In the genomic region with DNA sequence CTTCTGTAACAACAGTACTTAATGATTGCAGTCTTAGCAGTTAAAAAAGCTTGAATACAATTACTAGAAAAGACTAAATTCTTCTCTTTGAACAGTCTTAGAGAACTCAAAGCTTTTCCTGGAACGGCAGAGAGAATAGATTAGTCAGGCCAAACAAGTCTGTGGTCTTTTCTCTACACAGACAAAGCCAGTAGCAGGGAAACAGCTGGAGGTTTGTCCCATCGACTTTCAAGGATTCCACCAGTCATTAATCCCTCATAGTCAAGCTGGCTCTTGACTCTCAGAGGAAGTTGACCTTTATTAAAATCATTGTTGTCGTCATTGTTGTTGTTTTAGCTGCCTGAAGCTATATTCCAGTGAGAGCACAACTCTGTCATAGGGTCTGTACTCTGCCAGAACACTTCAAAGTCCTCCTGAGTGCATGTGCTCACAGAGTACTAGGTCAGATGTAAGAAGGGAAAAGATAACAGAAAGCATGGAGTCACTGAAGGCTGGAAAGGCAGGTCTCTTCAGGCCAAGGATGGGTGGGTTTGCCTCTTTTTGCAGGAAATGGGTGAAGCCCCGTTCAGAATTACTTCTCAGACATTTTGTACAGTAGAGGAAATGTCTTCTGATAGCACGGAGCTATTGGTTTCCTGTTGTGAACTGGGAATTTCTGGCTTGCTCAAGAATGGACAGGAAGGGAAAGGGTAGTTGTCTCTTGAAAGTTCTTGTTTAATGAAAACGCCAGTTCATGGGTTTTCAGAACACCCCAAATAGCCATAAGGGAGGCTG, we compare ENCODE assay signal across 12 mouse cellular contexts. TPM values are rescaled to one million over a fixed set of nuclear protein-coding genes. Genes with fewer than 3 reads are reported as not detected.
DNase-seq lines count a peak whose midpoint lies in the region; ATAC-seq and TF ChIP-seq lines count a peak whose summit lies in the region.
"Had no signal": no experiment of that assay in that cellular context is flagged by ENCODE, and none has a peak within 500 bp of the region (broad histone marks: within the 10 kb centered on the region; RNA-seq: fewer than 3 reads in every experiment).

No protein-coding gene starts in this region.

- WGBS in kidney, embryonic 15.5 days = 59% methylated on average over 6 of the region's 6 CpGs
- WGBS in lung, postnatal 0 days = 33% methylated on average over 6 of the region's 6 CpGs
- WGBS in heart, embryonic 13.5 days = 43% methylated on average over 6 of the region's 6 CpGs
- WGBS in intestine, postnatal 0 days = 53% methylated on average over 6 of the region's 6 CpGs

- H3K9ac ChIP-seq in kidney, embryonic 15.5 days = no peak overlapping the region
- no peak overlapping the region for H3K9ac ChIP-seq in lung, postnatal 0 days (replicated peaks; ENCODE audit: low read depth)
- H3K9ac ChIP-seq in heart, embryonic 13.5 days = no peak overlapping the region
- H3K9ac ChIP-seq in intestine, postnatal 0 days (ENCODE audit: low read depth, low read length) = no peak overlapping the region
- H3K9ac ChIP-seq: embryonic facial prominence, embryonic 12.5 days; forebrain, embryonic 12.5 days had no signal

- H3K4me3 ChIP-seq in kidney, embryonic 15.5 days (replicated peaks) = no peak overlapping the region
- no peak overlapping the region for H3K4me3 ChIP-seq in lung, postnatal 0 days (ENCODE audit: low read depth, low read length)
- no peak overlapping the region for H3K4me3 ChIP-seq in heart, embryonic 13.5 days
- H3K4me3 ChIP-seq in intestine, postnatal 0 days (ENCODE audit: low read depth, low read length) = no peak overlapping the region
- H3K4me3 ChIP-seq: embryonic facial prominence, embryonic 12.5 days; forebrain, embryonic 12.5 days had no signal

- TF ChIP-seq EP300 in lung, postnatal 0 days (IDR thresholded peaks at IDR 0.05) = peak; percentile 80

- no peak overlapping the region for H3K4me2 ChIP-seq in kidney, embryonic 15.5 days
- H3K4me2 ChIP-seq in lung, postnatal 0 days (replicated peaks; ENCODE audit: low read depth, low read length) = no peak overlapping the region
- no peak overlapping the region for H3K4me2 ChIP-seq in heart, embryonic 13.5 days
- no peak overlapping the region for H3K4me2 ChIP-seq in intestine, postnatal 0 days (replicated peaks; ENCODE audit: low read depth)
- H3K4me2 ChIP-seq: embryonic facial prominence, embryonic 12.5 days; forebrain, embryonic 12.5 days had no signal

- H3K36me3 ChIP-seq in kidney, embryonic 15.5 days = no peaks in the 10 kb centered on the region
- no peaks in the 10 kb centered on the region for H3K36me3 ChIP-seq in lung, postnatal 0 days (ENCODE audit: insufficient read depth, low read length)
- H3K36me3 ChIP-seq in heart, embryonic 13.5 days = no peaks in the 10 kb centered on the region
- H3K36me3 ChIP-seq in intestine, postnatal 0 days (ENCODE audit: control insufficient read depth, insufficient read depth) = no peaks in the 10 kb centered on the region
- H3K36me3 ChIP-seq: embryonic facial prominence, embryonic 12.5 days; forebrain, embryonic 12.5 days had no signal

- peaks cover 12% of the 10 kb centered on the region for H3K4me1 ChIP-seq in kidney, embryonic 15.5 days
- peaks cover 18% of the 10 kb centered on the region; the same call in 1 of the 2 replicates for H3K4me1 ChIP-seq in lung, postnatal 0 days (ENCODE audit: insufficient read depth, low read depth, low read length)
- H3K4me1 ChIP-seq in heart, embryonic 13.5 days = peaks cover 23% of the 10 kb centered on the region
- H3K4me1 ChIP-seq in intestine, postnatal 0 days (replicated peaks; ENCODE audit: control insufficient read depth, insufficient read depth, low read length) = peaks cover 12% of the 10 kb centered on the region
- H3K4me1 ChIP-seq: forebrain, embryonic 12.5 days had no signal

- no peak for TF ChIP-seq CTCF in lung, postnatal 0 days (IDR thresholded peaks at IDR 0.05)
- no peak for TF ChIP-seq CTCF in intestine, postnatal 0 days (IDR thresholded peaks at IDR 0.05; ENCODE audit: low read depth)

- H3K27me3 ChIP-seq in kidney, embryonic 15.5 days = no peaks in the 10 kb centered on the region
- no peaks in the 10 kb centered on the region for H3K27me3 ChIP-seq in lung, postnatal 0 days (replicated peaks; ENCODE audit: insufficient read depth, low read length)
- H3K27me3 ChIP-seq in heart, embryonic 13.5 days (replicated peaks) = no peaks in the 10 kb centered on the region
- H3K27me3 ChIP-seq in intestine, postnatal 0 days (replicated peaks; ENCODE audit: control insufficient read depth, insufficient read depth, low read length) = no peaks in the 10 kb centered on the region
- H3K27me3 ChIP-seq: embryonic facial prominence, embryonic 12.5 days; forebrain, embryonic 12.5 days had no signal

- ATAC-seq in kidney, embryonic 15.5 days (replicated peaks; ENCODE audit: low FRiP score) = no peak
- ATAC-seq in lung, postnatal 0 days = peak; percentile 77
- no peak for ATAC-seq in heart, embryonic 13.5 days (ENCODE audit: extremely low read depth, insufficient number of reproducible peaks, low FRiP score, low TSS enrichment)
- ATAC-seq in intestine, postnatal 0 days = no peak
- no peak for ATAC-seq in monocyte, adult 5-6 weeks (replicated peaks; ENCODE audit: insufficient number of reproducible peaks, low FRiP score, low TSS enrichment, poor library complexity, severe bottlenecking)

- 0 out of 2 replicates have a peak overlapping the region, but pooled peaks have one; percentile 22 for H3K27ac ChIP-seq in kidney, embryonic 15.5 days
- peak overlapping the region; percentile 66 for H3K27ac ChIP-seq in lung, postnatal 0 days (ENCODE audit: low read length)
- peak overlapping the region; percentile 34 for H3K27ac ChIP-seq in heart, embryonic 13.5 days (replicated peaks)
- H3K27ac ChIP-seq in intestine, postnatal 0 days (ENCODE audit: low read depth, low read length) = peak overlapping the region; percentile 4; the same call in 1 of the 2 replicates
- H3K27ac ChIP-seq: forebrain, embryonic 12.5 days had no signal

- DNase-seq in kidney, adult 11 months = no peak
- peak; percentile 76 for DNase-seq in lung, postnatal 0 days (ENCODE audit: low spot score)
- DNase-seq in lung, postnatal 4 days = no peak
- DNase-seq: adrenal gland, adult 8-10 months; cerebellum, postnatal 14 days had no signal

- H3K9me3 ChIP-seq in kidney, embryonic 15.5 days (replicated peaks) = no peaks in the 10 kb centered on the region
- no peaks in the 10 kb centered on the region for H3K9me3 ChIP-seq in lung, postnatal 0 days (ENCODE audit: low read length)
- H3K9me3 ChIP-seq in heart, embryonic 13.5 days = no peaks in the 10 kb centered on the region
- H3K9me3 ChIP-seq in intestine, postnatal 0 days (ENCODE audit: control insufficient read depth) = no peaks in the 10 kb centered on the region
- H3K9me3 ChIP-seq: embryonic facial prominence, embryonic 12.5 days; forebrain, embryonic 12.5 days had no signal

RNA-seq across cellular contexts. Expression of gene Tlnrd1, which starts 41.4 kb away (rescaled TPM):
- 10.4 and 11.0 TPM in 2 replicates for polyA plus RNA-seq in kidney, embryonic 15.5 days (2015; fragmentation: Nextera tagmentation; extraction: Ambion mirVana)
- 18.9 and 22.5 TPM in 2 replicates for polyA plus RNA-seq in lung, postnatal 0 days (2015; fragmentation: Nextera tagmentation; extraction: Ambion mirVana)
- 9.9 and 10.2 TPM in 2 replicates for polyA plus RNA-seq in heart, embryonic 13.5 days (2015; fragmentation: Nextera tagmentation; extraction: Ambion mirVana)
- 11.8 and 12.0 TPM in 2 replicates for polyA plus RNA-seq in intestine, postnatal 0 days (2015; fragmentation: Nextera tagmentation; extraction: Ambion mirVana)
- 10.3 to 11.2 TPM (median 10.5 TPM) in 3 replicates for total RNA-seq in monocyte, adult 5-6 weeks (2017)

RNA-seq across cellular contexts. Expression of gene Mesd, which starts 41.6 kb away (rescaled TPM):
- polyA plus RNA-seq in kidney, embryonic 15.5 days (2015; fragmentation: Nextera tagmentation; extraction: Ambion mirVana) = 115 and 119 TPM in 2 replicates
- polyA plus RNA-seq in lung, postnatal 0 days (2015; fragmentation: Nextera tagmentation; extraction: Ambion mirVana) = 97.9 and 104 TPM in 2 replicates
- polyA plus RNA-seq in heart, embryonic 13.5 days (2015; fragmentation: Nextera tagmentation; extraction: Ambion mirVana) = 83.9 and 85.3 TPM in 2 replicates
- 53.6 and 55.0 TPM in 2 replicates for polyA plus RNA-seq in intestine, postnatal 0 days (2015; fragmentation: Nextera tagmentation; extraction: Ambion mirVana)
- total RNA-seq in monocyte, adult 5-6 weeks (2017) = 14.4 to 59.0 TPM (median 46.0 TPM) in 3 replicates

RNA-seq across cellular contexts. Expression of gene Cfap161, which starts 48.0 kb away (rescaled TPM):
- polyA plus RNA-seq in kidney, embryonic 15.5 days (2015; fragmentation: Nextera tagmentation; extraction: Ambion mirVana) = 0.17 TPM in 1 of 2 replicates, not detected in the other
- 6.8 and 10.4 TPM in 2 replicates for polyA plus RNA-seq in lung, postnatal 0 days (2015; fragmentation: Nextera tagmentation; extraction: Ambion mirVana)
- 4.0 and 4.4 TPM in 2 replicates for polyA plus RNA-seq in heart, embryonic 13.5 days (2015; fragmentation: Nextera tagmentation; extraction: Ambion mirVana)
- not detected in 2 replicates for polyA plus RNA-seq in intestine, postnatal 0 days (2015; fragmentation: Nextera tagmentation; extraction: Ambion mirVana)
- 2.0 TPM in 1 of 3 replicates, not detected in the others for total RNA-seq in monocyte, adult 5-6 weeks (2017)
- total RNA-seq: hematopoietic stem cell, adult 5-6 weeks had no signal

Comparison
In these comparisons a context has a peak if more than half of its experiments do, and no peak if none do; other contexts are left out.
1. H3K27ac ChIP-seq: peak in every context shown above with its lines; median percentile 66 in lung, postnatal 0 days; 34 in heart, embryonic 13.5 days; 22 in kidney, embryonic 15.5 days; 4 in intestine, postnatal 0 days.